Mouse (Mus musculus) MEL (cell line): ENCODE results near the gene Ccdc194.

Experiments
- BHLHE40 ChIP-seq: IDR thresholded peaks from 2 replicates; pipeline ENCODE4 v1.6.1; 2012; ENCODE audit warnings: low read depth, mild to moderate bottlenecking, inconsistent platforms, low read length, improper control_type of control experiment, borderline replicate concordance
- CTCF ChIP-seq, 3 experiments: IDR thresholded peaks in 2 of 3; conservative IDR thresholded peaks in 1 of 3; 2 replicates each; pipeline ENCODE4 v1.5.1; 2011 to 2012; ENCODE audit warnings: low read length in 3 of 3, low read depth in 2 of 3, mild to moderate bottlenecking in 2 of 3, improper control_type of control experiment in 1 of 3, inconsistent platforms in 1 of 3, mixed read lengths in 1 of 3, moderate library complexity in 1 of 3; ENCODE audit not compliant: control insufficient read depth in 1 of 3, insufficient read depth in 1 of 3, poor library complexity in 1 of 3, severe bottlenecking in 1 of 3
- E2F4 ChIP-seq: IDR thresholded peaks from 2 replicates; pipeline ENCODE4 v1.6.1; 2011; ENCODE audit warnings: low read depth, low read length, improper control_type of control experiment, borderline replicate concordance
- ETS1 ChIP-seq: IDR thresholded peaks from 2 replicates; pipeline ENCODE4 v1.6.1; 2012; ENCODE audit warnings: low read depth, mild to moderate bottlenecking, inconsistent platforms, low read length, improper control_type of control experiment, moderate library complexity
- MAFK ChIP-seq: IDR thresholded peaks from 2 replicates; pipeline ENCODE4 v1.6.1; 2011; ENCODE audit warnings: low read depth, mild to moderate bottlenecking, low read length, improper control_type of control experiment, borderline replicate concordance
- TCF12 ChIP-seq: IDR thresholded peaks from 2 replicates; pipeline ENCODE4 v1.6.1; 2014; ENCODE audit warnings: low read depth, mild to moderate bottlenecking, inconsistent platforms, low read length, improper control_type of control experiment, moderate library complexity
- ZC3H11A ChIP-seq: IDR thresholded peaks from 2 replicates; pipeline ENCODE4 v1.6.1; 2012; ENCODE audit warnings: low read depth, mild to moderate bottlenecking, inconsistent platforms, low read length, improper control_type of control experiment
- ZKSCAN1 ChIP-seq: IDR thresholded peaks from 2 replicates; pipeline ENCODE4 v1.6.1; 2012; ENCODE audit warnings: low read depth, mild to moderate bottlenecking, inconsistent platforms, low read length, improper control_type of control experiment, moderate library complexity

DNA sequence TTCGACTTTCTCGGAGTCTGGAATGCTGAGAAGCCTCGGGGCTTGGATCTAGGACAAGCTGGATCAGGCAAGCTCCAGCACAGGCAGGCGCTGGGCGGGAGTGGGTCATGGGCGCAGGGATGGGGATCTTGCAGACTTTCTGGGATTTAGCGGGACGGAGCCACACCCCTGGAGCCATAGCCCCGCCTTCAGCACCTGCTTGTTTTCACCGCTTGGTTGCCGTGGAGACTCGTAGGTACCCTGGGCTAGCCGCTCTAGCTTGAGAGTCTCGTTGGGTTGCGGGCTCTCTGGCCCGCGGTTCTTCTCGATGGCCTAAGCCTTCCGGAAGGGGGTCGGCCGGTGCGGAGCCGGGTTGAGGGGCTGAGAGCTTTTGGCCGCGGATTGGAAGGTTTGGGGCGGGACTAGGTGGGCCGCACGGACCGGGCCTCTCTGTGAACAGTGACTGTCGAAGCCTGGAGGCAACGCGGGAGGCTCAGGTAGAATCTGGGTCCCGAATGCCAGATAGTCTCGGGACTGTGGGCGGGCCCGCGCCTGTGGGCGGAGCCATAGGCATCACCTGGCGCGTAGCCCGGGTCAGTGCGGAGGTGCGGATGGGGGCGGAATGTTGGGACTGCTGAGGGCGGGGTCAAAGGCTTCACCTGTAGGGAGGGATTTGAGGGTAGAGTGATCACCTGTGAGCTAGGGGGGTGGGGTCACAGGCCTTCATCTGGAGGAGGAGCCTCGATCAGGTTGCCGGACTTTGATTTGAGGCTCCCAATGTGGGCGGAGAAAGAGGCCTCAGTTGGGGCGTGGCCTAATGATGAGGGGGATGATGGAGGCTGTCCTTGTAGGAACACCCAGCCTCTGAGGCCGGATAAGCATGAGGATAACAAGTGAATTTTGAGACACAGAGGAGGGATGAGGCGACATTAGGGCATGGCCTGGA is 44.1 kb upstream of the Ccdc194 start:
- TF ChIP-seq CTCF (IDR thresholded peaks at IDR 0.05 in 2 of 3, conservative IDR thresholded peaks at IDR 0.05 in 1 of 3; ENCODE audit: control insufficient read depth in 1 of 3, insufficient read depth in 1 of 3, low read depth in 2 of 3, low read length in 3 of 3, poor library complexity in 1 of 3, severe bottlenecking in 1 of 3): no peak
- no peak for TF ChIP-seq ETS1
- TF ChIP-seq TCF12: no peak
- TF ChIP-seq ZKSCAN1: no peak
- TF ChIP-seq ZC3H11A: no peak
- TF ChIP-seq BHLHE40: no peak
- TF ChIP-seq E2F4: no peak
- TF ChIP-seq MAFK: no peak
